Mouse (Mus musculus) natural killer cell, adult 2 months (primary cell): ENCODE measurements around the gene Rassf8.

Experiments used
- DNase-seq, 2 experiments: peaks; one replicate each; pipeline ENCODE4 v3.0.0; 2022; ENCODE audit warnings: low spot score in 2 of 2

Rassf8 gene

DNA sequence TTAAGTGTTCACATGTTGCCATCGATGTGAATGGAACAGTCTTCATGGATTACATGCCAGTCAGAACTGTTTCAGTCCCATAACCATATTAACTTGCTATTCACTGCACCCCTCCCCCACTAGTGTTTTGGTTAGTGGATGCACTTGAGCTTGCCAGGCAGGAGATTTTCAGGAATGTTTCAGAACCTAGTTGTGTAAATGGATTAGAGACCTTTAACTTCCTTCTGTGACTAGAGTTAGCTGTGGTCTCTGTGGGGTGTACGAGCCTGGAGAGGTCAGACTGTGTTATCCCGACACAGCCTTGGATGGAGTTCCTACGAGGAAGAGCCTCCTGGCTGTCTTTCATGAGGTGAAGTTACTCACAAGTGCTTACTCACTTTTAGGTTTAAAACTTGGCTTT, 29.7 kb downstream of the Rassf8 start:
- no peak for DNase-seq

DNA sequence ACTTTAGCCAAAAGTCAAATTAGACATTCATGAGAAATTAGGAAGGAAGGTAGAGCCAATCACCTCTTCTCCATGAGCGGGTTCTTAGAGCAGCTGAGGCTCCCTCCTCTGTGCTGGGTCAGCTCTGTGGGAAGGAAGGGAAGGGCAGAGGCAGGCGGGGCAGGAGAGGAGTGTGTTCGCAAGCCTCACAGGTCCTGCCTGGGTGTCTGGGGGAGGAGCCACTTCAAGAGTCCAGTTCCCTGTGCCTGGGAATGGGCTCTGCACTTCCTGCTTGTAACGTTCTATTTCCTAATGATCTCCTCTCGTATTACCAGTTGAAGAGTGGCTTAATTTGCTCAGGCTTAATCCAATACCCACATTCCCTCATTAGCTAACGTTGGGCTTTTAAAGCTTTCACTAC, 32.8 kb downstream of the Rassf8 start:
- DNase-seq: no peak

DNA sequence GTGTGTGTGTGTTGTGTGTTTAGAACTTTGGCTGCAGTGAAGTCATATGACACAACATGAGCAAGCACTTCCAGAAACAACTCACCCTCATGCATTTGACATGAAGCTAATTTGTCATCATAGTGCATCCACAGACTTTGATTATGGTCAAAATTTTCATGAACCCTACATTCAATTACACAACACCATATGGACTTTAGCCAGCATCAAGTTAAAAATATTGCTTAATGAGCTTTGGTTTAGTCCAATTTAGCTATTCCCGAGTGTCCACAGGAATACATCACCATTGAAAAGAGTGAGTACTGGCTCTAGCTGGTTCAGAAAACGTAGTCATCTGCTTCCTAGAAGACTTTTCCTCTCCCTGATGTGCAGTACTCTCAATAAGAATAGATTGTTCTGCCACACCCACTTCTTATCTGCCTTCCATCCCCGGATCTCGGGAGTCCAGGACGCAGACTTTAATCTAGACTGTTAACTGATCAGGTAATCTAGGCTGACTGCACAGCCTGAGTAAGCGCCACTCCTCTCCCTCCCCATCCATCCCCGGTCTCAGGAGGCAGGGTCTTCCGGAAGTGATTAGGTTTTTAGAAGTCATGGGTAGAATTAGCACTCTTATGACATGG, 33.7 kb downstream of the Rassf8 start:
- DNase-seq: no peak

DNA sequence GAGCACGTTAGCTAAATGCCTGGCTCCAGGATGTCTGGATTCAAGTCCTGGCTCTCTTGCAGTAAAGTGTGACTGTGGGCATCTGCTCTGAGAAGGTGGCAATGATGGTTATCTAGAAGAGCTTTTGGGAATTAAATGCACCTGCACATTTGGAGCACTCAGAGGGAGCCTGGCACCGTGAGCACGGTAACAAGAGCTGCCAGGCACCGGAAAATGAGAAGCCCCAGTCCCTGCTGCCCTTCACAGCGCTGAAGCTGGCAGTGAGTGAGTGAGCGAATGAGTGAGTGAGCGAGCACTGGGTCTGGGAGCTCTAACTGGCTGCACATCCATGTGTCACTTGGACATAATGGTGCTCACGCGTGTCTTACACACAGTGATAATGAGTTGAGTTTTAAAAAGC, 34.7 kb downstream of the Rassf8 start:
- DNase-seq: no peak

DNA sequence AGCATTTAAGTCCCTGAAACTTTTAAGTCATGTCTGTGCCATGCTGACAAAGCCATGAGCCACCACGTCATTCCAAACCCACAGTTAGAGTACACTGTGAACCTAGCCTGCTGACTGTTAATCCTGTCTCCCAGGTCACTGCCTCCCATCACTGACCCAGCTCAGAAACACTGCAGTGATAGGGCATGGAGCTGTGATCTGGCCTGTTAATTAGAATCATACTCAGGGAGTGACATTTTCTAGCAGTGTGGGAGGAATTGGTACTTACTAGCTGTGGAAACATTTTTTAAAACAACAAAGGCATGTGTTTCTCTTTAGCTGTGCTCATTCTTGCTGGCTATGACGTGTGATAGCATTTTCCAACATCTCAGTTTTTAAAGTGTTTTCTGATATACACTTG, 35.4 kb downstream of the Rassf8 start:
- no peak for DNase-seq

DNA sequence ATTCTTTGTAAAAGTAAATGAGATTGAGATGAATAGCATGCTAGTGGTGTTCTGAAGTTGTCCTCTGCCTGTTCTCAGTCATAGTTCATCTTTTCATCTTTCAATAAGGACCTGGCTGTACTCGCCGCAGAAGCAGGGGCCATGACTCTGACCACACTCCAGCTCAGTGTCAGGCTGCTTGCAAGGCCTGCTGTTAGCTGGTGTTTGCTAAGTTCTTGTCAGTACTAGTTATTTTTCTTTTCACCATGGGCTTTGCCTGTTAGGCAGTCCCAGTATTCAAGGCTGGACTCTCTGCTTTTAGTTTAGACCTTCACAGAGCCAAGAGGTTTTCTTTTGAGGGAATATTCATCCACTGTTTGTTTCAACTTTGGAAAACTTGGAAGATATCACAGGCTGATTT, 40.8 kb downstream of the Rassf8 start:
- no peak for DNase-seq

DNA sequence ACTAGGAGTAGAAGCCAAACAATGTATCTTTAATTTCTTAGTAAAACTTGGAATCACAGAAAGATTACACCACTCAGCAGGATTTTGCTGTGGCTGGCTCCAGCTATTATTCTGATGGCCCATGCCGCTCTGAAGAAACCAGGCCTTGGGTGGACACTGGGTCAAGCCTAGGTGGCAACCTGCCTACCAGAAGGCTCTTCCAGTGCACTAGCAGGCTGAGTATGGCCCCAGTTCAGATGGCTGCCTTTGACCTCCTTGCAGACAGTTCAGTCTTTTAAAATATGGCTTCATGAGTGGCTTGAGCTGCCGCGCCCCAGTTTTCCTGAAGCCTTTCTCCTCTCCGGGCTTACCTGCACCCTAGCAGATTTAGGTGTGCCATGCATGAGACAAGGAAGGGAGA, 43.2 kb downstream of the Rassf8 start:
- no peak for DNase-seq

DNA sequence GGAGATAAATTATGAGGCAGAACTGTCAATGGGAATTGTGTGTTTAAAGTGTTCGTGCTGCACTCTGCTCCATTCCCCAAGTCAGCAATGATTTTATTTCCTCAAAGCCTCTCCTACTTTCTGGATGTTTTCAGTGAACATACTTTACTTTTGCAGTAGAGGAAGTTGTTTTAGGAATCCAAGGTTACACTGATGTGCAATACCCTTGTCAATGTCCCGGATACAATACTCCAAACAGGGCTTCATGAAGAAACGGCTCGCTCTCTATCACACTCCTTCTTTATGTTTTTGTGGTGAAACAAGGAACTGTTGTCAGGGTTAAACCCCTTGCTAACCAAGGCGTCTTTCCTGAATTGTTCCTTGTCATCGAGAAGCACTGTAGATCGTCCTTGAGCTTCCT, 45.8 kb downstream of the Rassf8 start:
- DNase-seq: no peak

DNA sequence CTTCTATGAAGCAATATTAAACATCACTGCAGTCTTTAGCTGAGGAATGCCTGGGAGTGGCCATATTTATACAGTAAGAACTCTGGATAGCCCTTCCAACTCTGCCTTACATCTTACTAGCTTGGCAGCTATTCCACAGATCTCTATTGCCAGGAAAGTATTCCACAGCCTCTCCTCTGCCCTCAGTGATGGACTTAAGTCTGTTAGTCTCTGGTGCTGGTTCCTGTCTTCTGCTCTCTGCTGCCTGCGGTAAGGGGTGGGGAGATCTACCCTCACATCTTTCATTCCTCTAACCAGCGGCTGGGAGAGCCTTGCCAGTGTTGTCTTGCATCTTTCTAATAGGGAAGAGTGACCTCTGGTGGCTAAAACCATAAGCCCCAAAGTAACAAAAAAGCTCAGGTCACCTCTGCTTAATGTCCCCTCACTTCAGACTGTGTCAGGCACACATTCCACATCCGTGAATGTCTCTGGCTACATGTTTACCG, 46.6 kb downstream of the Rassf8 start:
- DNase-seq: peak; percentile 21 to 46

DNA sequence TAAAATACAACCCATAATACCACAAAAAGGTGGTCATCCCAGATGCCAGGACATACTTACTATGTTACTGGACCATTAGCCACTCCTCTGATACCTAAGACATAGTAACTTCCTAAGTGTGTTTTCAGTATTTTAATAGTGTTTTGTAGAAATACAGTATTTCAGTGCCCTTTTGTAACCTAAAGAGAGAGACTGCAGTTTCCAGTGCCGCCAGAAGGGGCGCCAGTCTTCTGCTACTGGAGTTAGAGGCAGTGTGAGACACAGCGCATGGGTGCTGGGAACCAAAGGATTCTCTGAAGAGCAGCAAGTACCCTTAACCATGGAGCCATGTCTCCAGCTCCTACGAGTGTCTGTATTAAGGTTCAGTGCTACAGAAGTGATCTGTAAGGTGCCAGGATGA, 48.1 kb downstream of the Rassf8 start:
- no peak for DNase-seq

DNA sequence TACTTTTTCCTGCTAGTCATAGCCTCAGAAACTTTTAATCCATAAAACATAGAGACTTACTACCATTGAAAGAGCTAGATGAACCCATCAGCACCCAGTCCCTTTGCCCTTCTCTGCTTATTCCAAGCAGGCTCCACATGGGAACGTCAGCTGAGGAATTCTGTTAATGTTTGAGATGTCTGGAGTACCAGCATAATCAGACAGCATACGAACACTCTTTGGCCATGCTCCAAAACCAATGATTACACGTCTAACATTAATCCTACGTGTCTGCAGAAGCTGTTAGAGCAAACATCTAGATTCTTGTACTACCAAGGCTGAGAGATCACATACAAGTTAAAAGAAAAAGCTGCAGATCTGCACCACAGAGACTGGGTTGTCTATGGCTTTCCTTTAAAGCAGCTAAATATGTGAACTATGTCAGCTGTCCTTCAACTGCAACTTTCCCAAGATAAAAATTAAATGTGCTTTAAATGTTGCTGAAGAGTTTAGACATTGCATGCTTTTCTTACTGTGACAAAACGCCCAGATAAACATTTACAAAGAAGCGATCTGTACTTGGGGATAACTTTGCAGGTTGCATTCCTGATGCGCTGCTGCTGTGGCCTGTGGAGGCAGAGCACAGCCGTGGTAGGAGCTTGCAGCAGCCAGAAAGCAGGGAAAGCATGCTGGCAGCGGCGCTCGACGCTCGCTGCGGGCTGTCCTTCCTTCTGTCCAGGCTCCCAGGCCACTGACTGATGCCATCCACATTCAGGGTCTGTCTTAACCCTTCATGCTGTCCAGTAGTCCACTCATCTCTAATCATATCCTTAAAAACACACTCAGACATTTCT, 49.9 kb downstream of the Rassf8 start:
- DNase-seq: no peak

DNA sequence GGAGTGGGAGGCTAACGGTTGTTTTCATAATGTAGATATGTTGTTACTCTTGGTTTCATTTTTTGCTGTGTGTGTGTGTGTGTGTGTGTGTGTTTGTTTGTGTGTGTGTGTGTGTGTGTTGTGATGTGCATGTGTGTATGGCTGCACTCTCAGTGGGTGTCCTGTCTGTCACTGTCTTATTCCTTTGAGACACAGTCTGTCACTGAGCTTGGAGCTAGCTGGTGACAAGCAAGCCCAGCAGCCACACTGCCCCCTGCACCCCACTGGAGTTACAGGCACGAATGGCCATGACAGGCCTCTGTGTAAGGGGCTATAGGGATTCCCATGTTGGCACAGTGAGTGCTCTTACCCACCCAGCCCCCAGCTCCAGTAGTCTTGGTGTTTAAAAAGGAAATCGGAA, 51.1 kb downstream of the Rassf8 start:
- DNase-seq: no peak

DNA sequence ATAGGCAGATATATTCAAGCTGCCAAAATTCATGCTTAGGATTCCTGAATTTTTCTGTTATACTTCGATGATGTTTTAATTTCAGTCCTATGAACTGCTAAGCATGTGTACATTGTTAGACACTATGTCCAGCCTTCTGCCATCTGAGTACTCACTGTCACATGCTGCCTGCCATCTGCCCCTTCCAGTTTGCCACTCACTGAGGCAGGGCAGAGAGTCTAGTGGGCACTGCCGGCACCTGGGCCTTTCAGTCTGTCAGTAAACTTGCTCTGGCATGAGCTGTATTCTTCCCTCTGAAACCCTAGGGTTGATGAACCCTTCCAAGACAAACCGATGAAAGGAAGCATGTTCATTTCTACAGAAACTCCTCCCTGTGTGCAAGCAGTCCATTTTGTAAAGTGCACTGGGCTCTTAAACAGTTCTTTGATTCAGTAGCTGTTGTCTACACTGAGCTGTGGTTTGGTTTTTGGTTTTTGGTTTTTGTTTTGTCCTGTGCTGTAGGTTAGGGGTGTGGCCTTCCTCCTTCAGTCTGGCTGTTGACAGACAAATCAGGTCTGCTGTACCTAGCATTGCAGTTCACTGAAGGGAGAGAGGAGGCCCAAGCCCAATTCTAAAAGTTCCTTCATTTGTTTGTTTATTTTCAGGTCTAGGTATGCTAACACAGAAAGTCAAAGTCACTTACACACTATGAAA, 55.4 kb downstream of the Rassf8 start:
- DNase-seq: no peak

DNA sequence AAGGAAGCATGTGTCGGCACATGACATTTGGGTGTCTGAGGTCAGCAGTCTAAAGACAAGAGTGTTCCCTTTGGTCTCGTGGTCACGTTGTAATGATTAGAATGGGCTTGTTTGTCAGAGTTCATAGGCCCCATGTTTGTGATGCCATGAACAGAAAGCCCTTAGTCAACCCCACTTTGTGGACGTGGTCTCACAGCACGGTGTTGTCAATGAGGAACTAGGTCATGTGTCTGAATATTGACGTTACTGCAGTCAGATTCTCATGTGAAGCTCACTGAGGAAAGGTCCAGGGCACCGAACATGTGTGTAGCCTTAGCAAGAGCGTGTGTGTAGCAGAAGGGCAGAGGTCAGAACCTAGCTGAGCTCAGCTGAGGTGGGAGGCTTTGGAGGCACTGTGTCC, 56.3 kb downstream of the Rassf8 start:
- DNase-seq: no peak

DNA sequence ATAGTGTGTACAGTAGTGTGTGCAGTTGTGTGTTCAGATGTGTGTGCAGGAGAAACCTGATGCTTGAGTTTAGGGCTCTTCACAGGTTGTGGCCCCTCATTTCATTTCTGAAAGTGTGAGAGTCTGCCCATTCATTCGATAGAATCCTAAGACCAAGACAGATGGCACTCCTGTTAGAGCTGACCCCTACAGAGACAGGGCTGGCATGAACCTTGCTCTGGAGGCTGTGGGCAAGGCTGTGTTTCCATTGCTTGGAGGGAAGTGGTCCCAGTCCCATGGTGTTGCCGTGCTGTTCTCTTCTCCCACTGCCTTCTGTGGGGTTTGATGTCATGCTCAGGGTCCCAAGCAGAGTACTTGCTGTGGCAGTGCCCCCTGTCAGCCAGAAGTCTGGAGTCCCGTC, 57.7 kb downstream of the Rassf8 start:
- DNase-seq: no peak

DNA sequence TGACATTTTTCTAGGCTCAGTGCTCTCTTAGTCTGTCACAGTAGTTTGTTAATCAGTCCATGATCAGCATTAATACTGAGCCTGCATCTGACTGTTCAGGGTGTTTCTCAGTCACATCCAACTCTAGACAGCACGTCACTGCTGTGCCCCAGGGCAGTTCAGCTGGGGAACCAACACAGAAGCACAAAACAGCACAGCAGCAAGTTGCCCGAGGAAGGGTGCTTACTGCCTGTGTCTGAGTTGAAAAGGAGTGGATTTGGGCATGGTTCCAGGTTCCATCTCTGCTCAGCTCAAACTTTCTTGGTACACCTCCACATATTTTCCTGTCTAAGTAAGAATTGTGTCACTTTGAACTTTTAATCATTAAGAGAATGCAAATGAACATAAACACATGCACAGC, 60.2 kb downstream of the Rassf8 start:
- DNase-seq: no peak

DNA sequence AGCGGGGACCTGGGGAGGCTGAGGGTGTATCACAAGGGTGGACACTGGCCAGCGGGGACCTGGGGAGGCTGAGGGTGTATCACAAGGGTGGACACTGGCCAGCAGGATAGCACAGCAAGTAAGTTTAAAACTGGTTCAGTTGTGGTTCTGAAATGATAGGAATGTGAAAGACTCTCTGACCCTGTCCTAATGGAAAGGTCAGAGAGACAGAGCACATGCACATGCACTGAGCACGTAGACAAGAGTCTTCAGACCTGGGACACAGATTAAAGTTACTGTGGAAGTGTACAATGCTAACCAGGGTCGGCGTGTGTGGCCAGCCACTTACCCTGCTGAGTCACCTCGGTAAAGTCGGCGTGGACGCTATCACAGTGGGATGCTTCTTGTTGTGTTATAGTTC, 61.4 kb downstream of the Rassf8 start:
- no peak for DNase-seq

DNA sequence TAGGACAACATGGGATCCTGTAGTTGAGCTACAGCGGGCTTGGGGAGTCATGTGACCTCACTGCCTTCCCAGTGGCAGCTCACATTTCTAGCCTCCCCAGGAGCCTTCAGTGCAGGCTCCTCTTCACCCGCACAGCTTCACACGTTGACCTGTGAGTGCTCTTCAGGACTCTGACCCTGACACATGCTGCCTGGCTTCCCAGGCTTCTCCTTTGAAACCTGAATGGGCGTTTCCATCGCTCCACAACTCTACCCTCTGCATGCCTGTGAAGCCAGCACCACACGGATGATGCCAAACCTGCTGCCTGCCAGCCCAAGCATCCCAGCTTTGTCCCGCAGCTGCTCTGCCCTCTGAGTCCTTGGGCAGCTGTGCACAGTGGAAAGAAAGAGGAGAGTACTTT, 63.0 kb downstream of the Rassf8 start:
- DNase-seq: no peak

DNA sequence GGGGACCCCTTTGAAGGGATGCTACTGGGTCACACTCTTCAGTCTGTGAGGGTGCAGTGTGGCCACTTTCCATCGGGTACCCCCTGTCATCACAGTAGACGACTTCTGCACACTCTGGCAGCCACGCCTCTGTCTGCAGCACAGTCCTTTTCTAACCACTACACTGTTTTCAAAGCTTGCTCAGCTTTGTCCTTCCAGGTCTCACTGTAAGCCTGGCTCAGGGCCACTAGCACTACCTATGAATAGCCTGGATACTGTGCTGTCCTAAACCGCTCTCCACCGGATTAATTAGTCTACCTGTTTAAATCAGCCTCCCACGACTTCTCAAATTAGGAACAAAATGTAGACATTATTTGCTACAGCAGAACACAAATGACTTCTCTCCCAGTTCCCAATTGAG, 63.5 kb downstream of the Rassf8 start:
- no peak for DNase-seq

DNA sequence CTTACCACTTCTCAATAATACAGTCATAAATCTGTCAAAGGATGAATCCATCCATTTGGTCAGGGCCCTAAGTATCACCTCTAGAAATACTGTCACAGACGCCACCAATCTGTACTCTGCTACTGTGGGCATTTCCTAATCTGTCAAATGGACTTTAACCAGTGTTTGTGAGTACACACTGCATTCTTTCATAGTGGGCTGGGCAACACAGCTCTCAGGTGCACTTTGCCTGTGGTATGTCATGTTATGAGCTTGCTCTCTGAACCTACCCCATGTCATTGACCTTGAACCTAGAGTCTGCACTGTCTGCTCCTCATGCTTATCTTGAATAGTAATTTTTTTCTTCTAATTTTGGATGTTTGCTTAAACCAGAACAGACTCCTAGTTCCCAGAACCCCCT, 64.6 kb downstream of the Rassf8 start:
- DNase-seq: no peak

DNA sequence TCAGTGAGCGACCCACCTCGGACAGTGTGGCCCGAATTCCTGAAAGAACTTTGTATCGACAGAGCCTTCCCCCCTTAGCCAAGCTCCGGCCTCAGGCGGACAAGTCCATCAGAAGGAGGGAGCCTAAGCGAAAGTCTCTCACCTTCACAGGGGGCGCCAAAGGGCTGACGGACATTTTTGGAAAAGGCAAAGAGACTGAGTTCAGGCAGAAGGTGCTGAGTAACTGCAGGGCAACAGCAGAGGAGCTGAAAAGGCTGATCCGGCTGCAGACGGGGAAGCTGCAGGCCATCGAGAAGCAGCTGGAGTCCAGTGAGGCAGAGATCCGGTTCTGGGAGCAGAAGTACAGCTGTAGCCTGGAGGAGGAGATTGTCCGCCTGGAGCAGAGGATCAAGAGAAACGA, 68.7 kb downstream of the Rassf8 start:
- DNase-seq: no peak

DNA sequence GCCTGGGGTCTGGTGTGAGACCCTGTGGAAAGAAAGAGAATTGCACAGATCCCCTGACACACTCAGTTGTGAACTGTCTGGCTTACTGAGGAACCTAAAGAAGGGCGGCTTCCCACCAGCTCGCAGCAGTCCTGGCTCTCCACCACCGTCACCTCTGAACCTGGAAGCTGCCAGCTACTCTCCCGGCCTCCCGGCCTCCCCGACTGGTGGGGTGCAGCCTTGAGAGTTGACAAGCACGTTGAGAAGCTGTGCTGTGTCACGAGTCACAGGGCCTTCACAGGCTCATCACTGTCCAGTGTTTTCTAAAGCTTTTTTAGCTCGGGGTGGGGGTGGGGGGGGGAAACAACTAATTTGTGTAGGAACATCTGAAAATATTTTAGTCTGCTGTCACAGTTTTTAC, 72.6 kb downstream of the Rassf8 start:
- DNase-seq: no peak

DNA sequence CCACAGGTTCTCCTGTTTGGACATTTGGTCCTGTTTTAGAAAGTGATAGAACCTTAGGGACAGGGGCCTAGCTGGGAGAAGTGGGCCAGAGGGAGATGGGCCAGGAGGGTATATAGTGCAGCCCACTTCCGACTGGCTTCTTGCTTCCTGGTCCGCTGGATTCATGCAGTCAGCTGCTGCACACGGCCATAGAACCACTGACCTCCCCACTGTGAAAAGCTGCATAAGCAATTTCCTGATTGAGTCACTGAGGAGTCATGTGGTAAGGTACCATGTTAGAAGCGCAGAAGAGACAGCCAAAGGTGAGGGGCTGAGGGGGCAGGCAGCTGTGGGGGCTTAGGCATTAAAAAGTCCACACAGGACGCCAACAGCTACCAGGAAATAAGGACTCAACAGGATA, 75.7 kb downstream of the Rassf8 start:
- DNase-seq: no peak
